ENCODE assay signal across 26 mouse cellular contexts in the genomic region with DNA sequence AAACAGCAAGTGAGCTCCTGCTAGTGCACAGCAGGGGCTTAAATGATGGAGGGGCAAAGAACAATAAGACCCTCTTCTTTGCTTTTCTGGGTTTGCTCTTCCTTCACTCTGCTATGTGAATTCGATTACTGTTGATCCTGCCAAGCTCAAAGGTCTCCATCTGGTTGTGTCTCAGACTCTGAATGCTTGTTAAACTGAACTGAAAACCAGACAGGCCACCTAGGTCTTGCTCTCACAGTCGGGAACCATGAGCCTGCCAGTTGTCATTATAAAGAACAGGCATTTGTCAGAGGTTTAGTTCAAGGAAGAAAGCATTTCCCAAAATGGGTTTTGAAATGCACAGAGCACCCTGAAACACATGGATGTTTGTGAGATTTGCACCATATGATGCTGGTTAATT.
DNase-seq lines count a peak whose midpoint lies in the region; ATAC-seq and TF ChIP-seq lines count a peak whose summit lies in the region.
"Had no signal": no experiment of that assay in that cellular context is flagged by ENCODE, and none has a peak within 500 bp of the region (broad histone marks: within the 10 kb centered on the region; RNA-seq: fewer than 3 reads in every experiment).

No protein-coding gene starts in this region.

- H3K36me3 ChIP-seq in forebrain, postnatal 0 days (ENCODE audit: insufficient read depth), result no peaks in the 10 kb centered on the region
- H3K36me3 ChIP-seq in forebrain, embryonic 10.5 days (replicated peaks), result no peaks in the 10 kb centered on the region
- H3K36me3 ChIP-seq in kidney, embryonic 16.5 days (ENCODE audit: insufficient read depth, low read length), result no peaks in the 10 kb centered on the region
- H3K36me3 ChIP-seq: embryonic facial prominence, embryonic 12.5 days; heart, embryonic 10.5 days; limb, embryonic 12.5 days; liver, embryonic 13.5 days; lung, embryonic 15.5 days; midbrain, embryonic 12.5 days; neural tube, embryonic 12.5 days had no signal

- ATAC-seq in forebrain, postnatal 0 days, result peak; percentile 36; the same call in 1 of the 2 replicates
- no peak for ATAC-seq in kidney, embryonic 16.5 days (ENCODE audit: low FRiP score, low TSS enrichment)
- ATAC-seq: inflammation-experienced regulatory T-cells, adult 6 months had no signal

- no peak for TF ChIP-seq CTCF in forebrain, postnatal 0 days (IDR thresholded peaks at IDR 0.05; ENCODE audit: low read depth)
- TF ChIP-seq CTCF in lung, adult 2 months (IDR thresholded peaks at IDR 0.05; ENCODE audit: insufficient read depth, low read length), result no peak

- 22% methylated on average over 2 of the region's 2 CpGs for WGBS in forebrain, postnatal 0 days
- WGBS in forebrain, embryonic 10.5 days, result 66% methylated on average over 2 of the region's 2 CpGs
- 82% methylated on average over 2 of the region's 2 CpGs for WGBS in kidney, embryonic 16.5 days
- 62% methylated on average over 2 of the region's 2 CpGs for WGBS in lung, adult 2 months

- peak; percentile 35 for DNase-seq in forebrain, postnatal 0 days
- DNase-seq in forebrain, embryonic 10.5 days (ENCODE audit: extremely low spot score, low spot score), result no peak
- DNase-seq in brain, adult 2 months (ENCODE audit: low read depth, low spot score), result peak; percentile 70
- DNase-seq in brain, embryonic 18.5 days (ENCODE audit: low read depth, low spot score), result peak; percentile 22
- peak; percentile 34 to 72 for DNase-seq in cerebellum, postnatal 14 days
- DNase-seq in lung, adult 2 months, result no peak
- DNase-seq: adrenal gland, adult 2 months; gastrocnemius, postnatal 36 days; heart, postnatal 10 days; kidney, adult 2 months; kidney, postnatal 25 days; layer of hippocampus, adult 9-11 months; liver, embryonic 13.5 days; right cerebral cortex, postnatal 4 days had no signal

- H3K9me3 ChIP-seq in forebrain, postnatal 0 days (ENCODE audit: low read length), result no peaks in the 10 kb centered on the region
- no peaks in the 10 kb centered on the region for H3K9me3 ChIP-seq in forebrain, embryonic 10.5 days
- H3K9me3 ChIP-seq in kidney, embryonic 16.5 days (ENCODE audit: low read length), result no peaks in the 10 kb centered on the region
- H3K9me3 ChIP-seq: embryonic facial prominence, embryonic 12.5 days; heart, embryonic 10.5 days; lung, embryonic 15.5 days; midbrain, embryonic 12.5 days; neural tube, embryonic 12.5 days had no signal

- no peaks in the 10 kb centered on the region for H3K27me3 ChIP-seq in forebrain, postnatal 0 days (ENCODE audit: insufficient read depth, low read length)
- H3K27me3 ChIP-seq in forebrain, embryonic 10.5 days (ENCODE audit: poor library complexity, severe bottlenecking), result no peaks in the 10 kb centered on the region
- no peaks in the 10 kb centered on the region for H3K27me3 ChIP-seq in kidney, embryonic 16.5 days (ENCODE audit: insufficient read depth, low read length)
- H3K27me3 ChIP-seq: embryonic facial prominence, embryonic 12.5 days; limb, embryonic 12.5 days; liver, embryonic 13.5 days; lung, embryonic 15.5 days; midbrain, embryonic 12.5 days; neural tube, embryonic 12.5 days had no signal

- H3K4me3 ChIP-seq in forebrain, postnatal 0 days (ENCODE audit: low read depth, low read length), result no peak overlapping the region
- H3K4me3 ChIP-seq in forebrain, embryonic 10.5 days, result no peak overlapping the region
- no peak overlapping the region for H3K4me3 ChIP-seq in kidney, embryonic 16.5 days (ENCODE audit: low read length)
- H3K4me3 ChIP-seq in lung, adult 2 months (replicated peaks; ENCODE audit: extremely low read depth, low read depth, low read length), result no peak overlapping the region
- H3K4me3 ChIP-seq: embryonic facial prominence, embryonic 12.5 days; erythroblast, embryonic 14.5 days; heart, embryonic 10.5 days; left cerebral cortex, adult 2 months; limb, embryonic 12.5 days; liver, embryonic 13.5 days; lung, embryonic 15.5 days; midbrain, embryonic 12.5 days; neural tube, embryonic 12.5 days had no signal

- no peak for TF ChIP-seq POLR2A in lung, adult 2 months (IDR thresholded peaks at IDR 0.05; ENCODE audit: borderline replicate concordance, extremely low read depth, low read depth, low read length)

- H3K27ac ChIP-seq in forebrain, postnatal 0 days (ENCODE audit: low read depth, low read length), result 0 out of 2 replicates have a peak overlapping the region, but pooled peaks have one; percentile 36
- H3K27ac ChIP-seq in forebrain, embryonic 10.5 days, result no peak overlapping the region
- no peak overlapping the region for H3K27ac ChIP-seq in kidney, embryonic 16.5 days (ENCODE audit: low read length)
- H3K27ac ChIP-seq: embryonic facial prominence, embryonic 12.5 days; heart, embryonic 10.5 days; left cerebral cortex, adult 2 months; limb, embryonic 12.5 days; liver, embryonic 13.5 days; lung, embryonic 15.5 days; macrophage; midbrain, embryonic 12.5 days; neural tube, embryonic 12.5 days; stomach, postnatal 0 days had no signal

- no peak overlapping the region for H3K4me2 ChIP-seq in forebrain, postnatal 0 days (ENCODE audit: low read depth)
- no peak overlapping the region for H3K4me2 ChIP-seq in kidney, embryonic 16.5 days (replicated peaks; ENCODE audit: low read depth, low read length)
- H3K4me2 ChIP-seq: embryonic facial prominence, embryonic 12.5 days; limb, embryonic 12.5 days; liver, embryonic 13.5 days; lung, embryonic 15.5 days; midbrain, embryonic 12.5 days; neural tube, embryonic 12.5 days had no signal

- no peak overlapping the region for H3K9ac ChIP-seq in forebrain, postnatal 0 days
- H3K9ac ChIP-seq in kidney, embryonic 16.5 days (replicated peaks; ENCODE audit: low read length), result no peak overlapping the region
- H3K9ac ChIP-seq: embryonic facial prominence, embryonic 12.5 days; limb, embryonic 12.5 days; liver, embryonic 13.5 days; lung, embryonic 15.5 days; midbrain, embryonic 12.5 days; neural tube, embryonic 12.5 days had no signal

- no peaks in the 10 kb centered on the region for H3K4me1 ChIP-seq in forebrain, postnatal 0 days (ENCODE audit: insufficient read depth)
- H3K4me1 ChIP-seq in forebrain, embryonic 10.5 days, result no peaks in the 10 kb centered on the region
- H3K4me1 ChIP-seq in kidney, embryonic 16.5 days (ENCODE audit: insufficient read depth, low read length), result no peaks in the 10 kb centered on the region
- H3K4me1 ChIP-seq in lung, adult 2 months (ENCODE audit: control insufficient read depth, insufficient read depth, low read length), result no peaks in the 10 kb centered on the region
- H3K4me1 ChIP-seq: embryonic facial prominence, embryonic 12.5 days; heart, embryonic 10.5 days; limb, embryonic 12.5 days; liver, embryonic 13.5 days; lung, embryonic 15.5 days; midbrain, embryonic 12.5 days; neural tube, embryonic 12.5 days had no signal

Comparison
In these comparisons a context has a peak if more than half of its experiments do, and no peak if none do; other contexts are left out.
1. DNase-seq: peak in forebrain, postnatal 0 days (single experiment), brain, adult 2 months (single experiment), brain, embryonic 18.5 days (single experiment) and cerebellum, postnatal 14 days (2 of 2); none in forebrain, embryonic 10.5 days (single experiment) and lung, adult 2 months (single experiment).